Mouse (Mus musculus) cerebellum, postnatal 4 days (tissue): Measurements from ENCODE around the gene R3hdm2.

Experiments
- DNase-seq, 2 experiments: peaks; one replicate each; pipeline ENCODE4 v3.0.0; 2022; ENCODE audit warnings: low spot score in 2 of 2, mixed read lengths in 1 of 2

The R3hdm2 gene

DNA sequence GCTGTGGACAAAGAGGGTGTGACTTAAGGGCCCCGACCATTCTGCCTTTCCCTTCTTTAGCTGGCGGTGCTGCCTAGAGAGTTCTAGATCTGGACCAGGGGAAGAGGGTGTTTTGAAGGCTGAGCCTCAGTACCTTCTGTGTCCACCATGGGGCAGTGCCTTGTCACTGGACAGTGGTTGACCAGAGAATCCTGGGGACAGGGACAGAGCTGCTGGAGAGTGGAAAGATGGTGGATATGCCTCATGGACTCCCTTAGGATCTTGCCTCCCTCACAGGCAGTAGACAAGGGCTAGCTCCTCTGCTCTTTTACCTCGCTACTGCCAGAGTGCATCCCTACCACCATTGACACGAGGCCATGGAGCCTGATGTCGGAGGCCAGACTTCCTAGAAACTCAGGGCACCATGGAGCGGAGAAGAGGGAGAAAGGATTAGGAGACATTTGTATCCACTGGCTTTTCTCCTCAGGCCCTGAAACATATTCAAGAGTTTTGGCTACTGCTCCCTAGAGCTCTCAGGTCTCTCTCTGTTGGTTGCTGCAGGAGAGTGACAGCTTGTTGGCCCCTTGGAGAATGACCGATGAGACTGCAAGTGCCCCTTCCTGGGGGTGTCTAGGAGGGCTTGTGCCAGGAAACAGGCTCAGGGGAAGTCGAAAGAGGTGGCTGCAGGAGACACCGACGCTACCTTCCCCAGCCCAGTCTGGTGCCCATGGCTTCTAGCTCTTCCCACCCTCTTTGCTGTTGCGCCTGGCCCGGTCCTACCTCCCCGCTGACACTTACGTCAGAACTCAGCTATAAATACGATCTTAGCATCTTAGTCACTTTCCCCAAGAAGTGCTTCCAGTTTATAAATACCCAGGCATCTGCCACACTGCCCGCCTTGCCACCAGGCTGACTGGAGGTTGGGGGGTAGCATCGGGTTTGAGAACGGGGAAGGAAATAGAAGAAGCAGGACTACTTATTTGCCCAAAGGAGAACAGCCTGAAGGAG, 25.9 kb upstream of the R3hdm2 start, which contains the start of gene Inhbe:
Inhbe (minus strand) TSS at position 503 of the 987 bp plus-strand sequence.
- no peak for DNase-seq

DNA sequence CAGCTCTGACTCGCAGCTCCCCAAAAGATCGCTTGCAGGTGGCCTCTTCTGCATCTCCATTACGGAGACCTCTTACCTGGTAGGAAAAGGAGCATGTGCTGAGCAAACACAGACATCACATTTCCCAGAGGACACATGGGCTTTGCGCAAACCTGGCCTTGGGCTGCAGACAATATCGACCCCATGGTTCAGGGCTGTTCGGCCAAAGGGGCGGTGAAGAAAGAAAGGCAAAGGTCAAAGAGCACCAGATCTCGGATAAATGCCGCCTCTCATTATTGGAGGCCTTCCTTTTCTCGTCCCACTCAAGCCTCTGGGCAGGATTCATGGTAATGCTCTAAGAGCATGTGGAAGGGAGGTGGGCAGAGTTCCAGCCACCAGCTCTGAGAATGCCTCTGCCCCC, 24.8 kb upstream of the R3hdm2 start:
- DNase-seq: no peak

GRCm38 (mm10) chr10:127360714-127361113, 19.4 kb upstream of the R3hdm2 start:
- DNase-seq: no peak

DNA sequence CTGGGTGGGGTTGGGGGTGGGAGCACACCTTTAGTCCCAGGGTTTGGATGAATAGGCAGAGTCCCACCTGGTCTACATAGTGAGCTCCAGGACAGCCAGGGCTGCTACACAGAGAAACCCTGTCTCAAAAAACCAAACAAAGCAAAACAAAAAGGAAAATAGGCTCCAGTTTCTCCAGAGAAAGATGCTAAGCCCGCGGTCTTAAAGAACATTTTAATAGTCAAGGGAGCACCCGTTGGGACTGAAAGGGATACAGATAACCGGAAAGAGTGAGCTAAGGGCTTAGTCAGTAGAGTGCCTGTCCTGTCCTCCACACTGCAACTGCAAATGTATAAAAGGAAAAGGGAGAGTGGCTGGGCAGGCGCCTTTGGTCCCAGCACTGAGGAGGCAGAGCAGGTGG, 13.0 kb upstream of the R3hdm2 start:
- no peak for DNase-seq

GRCm38 (mm10) chr10:127368273-127368672, 11.9 kb upstream of the R3hdm2 start:
- DNase-seq: no peak

DNA sequence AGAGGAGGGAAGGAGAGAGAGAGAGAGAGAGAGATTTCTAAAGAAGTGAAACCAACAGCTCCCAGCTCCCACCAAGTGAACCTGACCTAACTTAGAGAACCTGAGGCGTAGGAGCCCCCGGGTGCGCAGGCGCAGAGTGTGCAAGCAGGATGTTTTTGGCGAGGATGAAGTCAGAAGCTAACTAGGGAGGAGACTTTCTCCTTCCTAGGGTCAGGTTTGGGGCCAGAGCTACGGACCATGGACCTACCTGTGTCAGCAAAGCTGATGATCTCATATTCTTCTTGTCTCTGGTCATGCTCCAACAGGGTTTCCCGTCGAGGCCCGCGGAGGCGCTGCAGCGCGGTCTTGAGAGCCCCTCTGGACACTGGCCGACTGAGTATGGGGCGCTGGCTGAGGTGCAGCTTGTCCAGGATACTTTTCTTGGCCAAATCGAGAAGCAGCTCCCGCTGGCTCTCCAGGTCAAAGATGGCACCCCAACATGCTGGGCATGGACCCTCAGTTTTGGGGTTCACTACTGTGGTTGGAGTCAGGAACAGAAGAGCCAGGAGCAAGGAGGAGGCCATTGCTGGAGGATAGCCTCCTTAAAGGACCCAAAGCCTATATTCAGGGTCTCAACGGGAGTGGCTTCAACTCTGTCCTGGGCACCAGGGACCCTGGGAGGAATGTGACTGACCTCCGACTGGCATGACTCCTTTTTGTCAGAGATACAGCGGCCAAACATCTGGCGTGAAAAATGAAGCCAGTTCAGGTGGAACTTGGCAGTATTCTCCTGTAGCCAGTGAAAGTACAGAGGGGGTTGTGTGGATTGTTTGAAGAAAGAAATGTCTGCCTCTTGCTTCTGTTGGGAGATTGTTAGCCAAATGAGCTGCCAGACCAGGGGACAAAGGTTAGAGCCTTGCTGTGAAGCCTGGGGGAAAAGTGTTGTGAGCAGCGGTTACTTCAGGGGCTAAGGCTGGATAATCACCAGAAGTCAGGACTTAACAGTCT, 10.0 kb upstream of the R3hdm2 start, which contains the start of gene Inhbc:
Inhbc (minus strand) TSS at position 598 of the 987 bp plus-strand sequence.
- DNase-seq: no peak

- DNase-seq: no peak
Measured at GRCm38 (mm10) chr10:127371023-127371422, 9.1 kb upstream of the R3hdm2 start.

DNA sequence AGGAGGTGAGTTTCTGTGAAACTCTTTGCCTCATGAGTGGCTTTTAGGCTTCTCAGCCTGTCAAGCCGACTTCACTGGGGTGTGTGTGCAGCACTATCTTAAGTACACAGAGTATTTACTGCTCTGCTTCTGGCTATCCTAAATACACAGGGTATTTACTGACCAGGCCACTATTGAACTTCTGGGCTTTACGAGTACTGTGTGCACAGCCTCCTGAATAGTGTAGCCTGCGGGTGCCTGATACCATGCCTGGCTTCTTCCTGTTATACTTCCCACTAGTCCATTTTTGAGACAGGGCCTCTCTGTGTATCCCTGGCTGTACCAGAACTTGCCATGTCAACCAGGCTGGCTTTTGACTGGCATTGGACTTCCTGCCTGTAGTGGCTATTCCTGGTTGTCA, 2.4 kb upstream of the R3hdm2 start:
- no peak for DNase-seq

DNA sequence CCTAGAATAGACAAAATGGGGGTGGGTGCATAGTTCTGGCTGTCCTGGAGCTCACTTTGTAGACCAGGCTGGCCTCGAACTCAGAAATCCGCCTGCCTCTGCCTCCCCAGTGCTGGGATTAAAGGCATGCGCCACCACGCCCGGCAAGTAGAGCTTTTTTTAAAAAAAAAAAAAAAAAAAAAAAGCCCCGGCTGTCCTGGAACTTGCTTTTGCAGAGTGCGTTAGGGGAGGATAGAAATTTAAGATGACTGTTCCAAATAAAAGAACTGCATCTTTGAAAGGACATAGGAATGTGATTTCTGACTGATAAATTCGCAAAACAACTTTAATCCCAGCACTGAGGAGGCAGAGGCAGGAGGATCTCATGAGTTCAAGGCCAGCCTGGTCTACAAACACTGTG, 473 bp upstream of the R3hdm2 start:
- no peak for DNase-seq

DNA sequence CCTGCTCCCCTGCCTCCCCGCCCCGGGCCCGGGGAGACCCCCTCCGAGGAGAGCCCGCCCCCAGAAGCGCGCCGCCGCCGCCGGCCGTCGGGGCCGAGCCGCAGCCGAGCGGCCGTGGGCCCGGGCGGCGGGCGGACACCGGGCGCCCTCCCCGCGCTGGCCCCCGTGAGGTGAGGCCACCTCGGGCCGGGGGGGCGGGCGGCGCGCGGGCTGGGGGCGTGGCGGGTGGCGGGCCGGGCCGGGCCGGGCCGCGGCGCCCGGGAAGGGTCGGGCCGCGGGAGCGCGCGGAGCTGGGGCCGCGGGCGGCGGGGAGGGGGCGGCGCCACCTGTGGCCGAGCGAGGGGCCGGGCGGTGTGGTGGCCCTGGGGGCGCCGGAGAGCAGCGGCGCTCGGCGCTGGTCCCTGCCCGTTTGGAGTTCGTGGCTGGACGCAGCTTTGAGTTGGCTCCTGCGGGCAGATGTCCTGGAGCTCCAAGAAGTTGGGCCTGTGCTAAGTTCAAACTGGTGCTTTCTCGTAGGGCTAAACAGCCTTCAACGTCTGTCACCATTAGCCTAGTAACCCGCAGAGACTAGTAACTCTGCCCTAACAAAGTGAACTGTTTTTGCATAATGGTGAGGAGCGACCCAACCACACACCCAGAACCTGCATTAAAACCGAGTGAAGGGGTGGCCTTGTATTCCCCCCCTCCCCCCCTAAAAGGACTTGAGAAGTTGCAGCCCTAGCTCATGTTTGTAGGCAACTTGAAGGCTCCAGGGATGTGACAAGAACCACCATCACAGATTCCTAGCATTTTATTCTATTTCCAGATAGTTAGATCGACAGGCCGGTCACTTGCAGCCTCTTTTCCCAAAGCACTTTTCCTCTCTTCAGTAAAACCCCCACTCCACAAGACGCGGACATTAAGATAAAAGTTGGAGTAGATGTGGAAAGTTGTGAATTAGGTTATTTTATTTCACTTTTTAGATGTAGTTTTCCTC, 928 bp downstream of the R3hdm2 start:
- peak; percentile 25 to 64 for DNase-seq

- DNase-seq: no peak
Measured at GRCm38 (mm10) chr10:127381743-127382134, 1.6 kb downstream of the R3hdm2 start.

- DNase-seq: no peak
Measured at GRCm38 (mm10) chr10:127391774-127392173, 11.6 kb downstream of the R3hdm2 start.

GRCm38 (mm10) chr10:127404701-127405100, 24.6 kb downstream of the R3hdm2 start:
- no peak for DNase-seq

GRCm38 (mm10) chr10:127407391-127407790, 27.3 kb downstream of the R3hdm2 start:
- no peak for DNase-seq

GRCm38 (mm10) chr10:127412101-127412500, 32.0 kb downstream of the R3hdm2 start:
- no peak for DNase-seq

- no peak for DNase-seq
Measured at GRCm38 (mm10) chr10:127412776-127413175, 32.6 kb downstream of the R3hdm2 start.

GRCm38 (mm10) chr10:127413585-127413984, 33.5 kb downstream of the R3hdm2 start:
- no peak for DNase-seq

GRCm38 (mm10) chr10:127414141-127414540, 34.0 kb downstream of the R3hdm2 start:
- DNase-seq: no peak

DNA sequence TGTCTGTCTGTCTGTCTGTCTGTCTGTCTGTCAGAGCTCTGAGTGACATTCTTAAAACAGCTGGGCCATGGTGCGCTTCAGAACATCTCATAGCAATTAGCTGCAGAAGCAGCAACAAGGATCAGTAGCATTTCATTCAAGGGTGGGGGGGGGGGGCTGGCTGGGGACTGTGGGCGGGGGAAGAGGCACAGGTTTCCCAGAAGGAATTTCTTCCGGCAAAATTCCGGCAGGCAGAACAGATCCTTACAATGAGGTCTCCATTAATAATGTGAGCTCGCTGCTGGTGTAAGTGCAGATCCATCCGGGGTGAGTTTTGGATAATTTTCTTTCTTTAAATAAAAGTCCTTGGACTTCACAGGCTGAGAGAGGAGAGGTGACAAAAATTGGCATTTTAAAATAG, 40.0 kb downstream of the R3hdm2 start:
- no peak for DNase-seq

- no peak for DNase-seq
Measured at GRCm38 (mm10) chr10:127420676-127421353, 40.7 kb downstream of the R3hdm2 start.
